Mouse (Mus musculus) midbrain, embryonic 13.5 days (tissue): ENCODE results near the gene Snx14. TPM values are rescaled to one million over a fixed set of nuclear protein-coding genes. Genes with fewer than 3 reads are reported as not detected.

Experiments used
- ATAC-seq: fragments of 200-750 bp; cut with Nextera tagmentation; 2 replicates; pipeline ENCODE4 v1.8.0; 2017; ENCODE audit warnings: mild to moderate bottlenecking, moderate TSS enrichment, moderate library complexity
- H3K27ac ChIP-seq: fragments of 300-500 bp; sonication (generic); 2 replicates; pipeline ENCODE4 v1.5.1; 2015; ENCODE audit warnings: inconsistent platforms, mild to moderate bottlenecking, moderate library complexity
- H3K27me3 ChIP-seq: fragments of 300-500 bp; sonication (generic); 2 replicates; pipeline ENCODE4 v1.6.1; 2015; ENCODE audit warnings: mild to moderate bottlenecking, inconsistent platforms
- H3K36me3 ChIP-seq: fragments of 300-500 bp; sonication (generic); 2 replicates; pipeline ENCODE4 v1.6.1; 2015; ENCODE audit warnings: mild to moderate bottlenecking, inconsistent platforms
- H3K4me1 ChIP-seq: fragments of 300-500 bp; sonication (generic); replicated peaks from 2 replicates; pipeline ENCODE4 v1.6.1; 2015; ENCODE audit warnings: inconsistent platforms
- H3K4me2 ChIP-seq: fragments of 300-500 bp; sonication (generic); replicated peaks from 2 replicates; pipeline ENCODE4 v1.6.1; 2015; ENCODE audit warnings: moderate library complexity, mild to moderate bottlenecking, inconsistent platforms
- H3K4me3 ChIP-seq: fragments of 300-500 bp; sonication (generic); replicated peaks from 2 replicates; pipeline ENCODE4 v1.5.1; 2015; ENCODE audit warnings: mild to moderate bottlenecking, inconsistent platforms
- H3K9ac ChIP-seq: fragments of 300-500 bp; sonication (generic); replicated peaks from 2 replicates; pipeline ENCODE4 v1.6.1; 2015; ENCODE audit warnings: mild to moderate bottlenecking, inconsistent platforms
- H3K9me3 ChIP-seq: fragments of 300-500 bp; sonication (generic); 2 replicates; pipeline ENCODE4 v1.6.1; 2016; ENCODE audit warnings: mild to moderate bottlenecking, inconsistent platforms
- WGBS: fragments of 180-500 bp; shearing (Covaris S2); methylation state at CpG from one replicate; pipeline ENCODE4 v1.1.7; 2015; 5-methylcytosine and 5-hydroxymethylcytosine counted together
- polyA plus RNA-seq: library from polyadenylated mRNA; unstranded; fragments of >200 nt; fragmentation: Nextera tagmentation; extraction: Ambion mirVana; gene quantifications from 2 replicates; pipeline ENCODE4 v1.2.1, GENCODE M21; 2015

Gene Snx14
- polyA plus RNA-seq, 1 experiment from 2014 or later = 26.5 TPM

DNA sequence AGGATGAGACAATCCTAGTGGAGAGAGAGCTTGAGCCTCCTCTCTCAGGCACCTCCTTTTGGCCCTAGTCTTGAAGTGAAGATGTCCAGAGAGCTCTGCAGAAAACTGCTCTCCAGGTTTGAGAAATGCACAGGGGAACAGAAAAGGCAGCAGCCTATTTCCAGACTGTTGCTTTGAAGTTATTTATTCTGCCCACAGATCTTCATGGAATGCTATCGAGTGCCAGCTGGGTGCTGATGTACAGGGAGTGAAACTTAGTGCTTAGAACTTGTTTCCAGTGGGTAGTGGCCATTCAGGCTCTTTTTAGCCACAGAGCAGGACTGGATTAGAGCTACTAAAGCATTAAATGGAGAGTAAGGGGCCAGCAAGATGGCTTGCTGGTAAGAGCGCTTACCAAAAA, 102.9 kb downstream of the Snx14 start:
- no peaks in the 10 kb centered on the region for H3K9me3 ChIP-seq
- no peak overlapping the region for H3K9ac ChIP-seq
- WGBS = 78% methylated on average over 1 of the region's 2 CpGs
- no peak overlapping the region for H3K4me3 ChIP-seq
- H3K4me2 ChIP-seq = no peak overlapping the region
- H3K27ac ChIP-seq = no peak overlapping the region
- peaks cover 5% of the 10 kb centered on the region for H3K27me3 ChIP-seq
- no peak for ATAC-seq
- peaks cover 9% of the 10 kb centered on the region for H3K4me1 ChIP-seq
- H3K36me3 ChIP-seq = no peaks in the 10 kb centered on the region

DNA sequence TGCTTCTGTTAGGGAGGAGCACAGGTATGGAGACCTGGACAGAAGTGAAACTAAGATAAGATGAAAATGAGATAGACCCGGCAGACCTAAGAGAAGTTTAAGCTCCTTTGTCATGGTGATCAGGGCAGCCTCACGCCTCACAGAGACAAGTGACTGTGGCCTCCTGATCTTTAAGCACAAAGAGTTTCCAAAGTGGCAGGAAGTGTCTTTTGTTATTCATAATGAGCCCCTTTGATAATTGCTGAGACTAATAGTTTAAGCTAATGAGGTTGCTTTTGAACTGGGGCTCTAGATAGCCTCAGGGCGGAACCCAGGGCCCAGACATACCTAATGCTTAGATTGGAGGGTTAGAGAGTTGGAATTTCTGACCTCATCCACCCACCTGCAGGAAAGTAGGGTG, 106.3 kb downstream of the Snx14 start:
- no peak overlapping the region for H3K9ac ChIP-seq
- 10% methylated on average over 3 of the region's 3 CpGs for WGBS
- no peak for ATAC-seq

DNA sequence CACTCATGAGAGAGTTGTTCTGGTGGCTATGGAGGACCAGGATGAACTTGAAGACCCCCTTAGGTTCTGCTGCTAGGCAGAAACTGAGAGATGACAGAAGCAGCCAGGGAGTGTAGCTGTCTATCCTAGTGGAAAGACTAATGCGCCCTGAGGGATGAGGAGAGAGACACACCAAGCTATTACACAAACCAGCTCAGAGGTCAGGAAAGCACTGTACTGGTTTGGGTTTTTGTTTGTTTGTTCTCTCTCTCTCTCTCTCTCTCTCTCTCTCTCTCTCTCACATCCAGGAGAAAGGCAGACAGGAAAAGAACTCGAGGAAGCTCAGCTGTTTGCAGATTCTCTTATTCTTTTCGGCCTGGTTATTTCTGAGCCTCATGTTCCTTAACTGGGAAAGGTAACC, 108.4 kb downstream of the Snx14 start:
- Histone ChIP-seq H3K4me2 (no peak overlapping the region), H3K4me1 (peaks cover 23% of the 10 kb centered on the region), H3K4me3 (no peak overlapping the region), H3K36me3 (no peaks in the 10 kb centered on the region), H3K27ac (no peak overlapping the region), H3K27me3 (peaks cover 51% of the 10 kb centered on the region), H3K9ac (no peak overlapping the region), H3K9me3 (no peaks in the 10 kb centered on the region)
- WGBS = 82% methylated on average over 3 of the region's 3 CpGs
- no peak for ATAC-seq

More for the DNA sequence above, 106.3 kb downstream of the Snx14 start:
- Histone ChIP-seq H3K27ac (no peak overlapping the region), H3K4me2 (no peak overlapping the region), H3K4me3 (no peak overlapping the region), H3K36me3 (no peaks in the 10 kb centered on the region), H3K4me1 (peaks cover 17% of the 10 kb centered on the region), H3K9me3 (no peaks in the 10 kb centered on the region), H3K27me3 (peaks cover 38% of the 10 kb centered on the region)

DNA sequence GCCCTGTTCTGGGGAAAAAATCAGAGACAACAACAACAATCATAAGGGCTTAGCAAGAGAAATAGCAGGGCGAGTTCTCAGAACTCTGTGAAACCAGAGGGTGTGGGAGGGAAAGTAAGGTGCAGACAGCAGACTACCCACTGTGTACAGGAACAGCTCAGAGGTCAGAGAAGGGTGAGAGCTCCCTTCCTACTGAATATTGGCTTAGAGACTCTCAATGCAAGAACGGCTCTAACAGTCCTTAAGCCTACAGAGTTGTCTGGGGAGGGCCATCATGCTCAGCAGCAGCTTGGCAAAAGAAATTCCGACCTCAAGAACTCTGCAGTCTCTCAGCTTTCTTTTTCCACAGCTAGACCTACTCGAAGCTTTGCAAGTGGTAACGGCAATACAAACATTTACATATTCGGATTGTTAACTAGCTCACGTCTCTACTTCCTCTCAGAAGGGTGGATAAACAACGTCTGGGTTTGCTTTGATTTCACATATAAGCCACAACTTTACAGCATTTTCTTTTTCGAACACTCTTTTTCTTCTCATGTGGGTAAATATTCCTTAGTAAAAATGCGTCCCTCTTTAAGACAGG, 109.5 kb downstream of the Snx14 start:
- H3K9me3 ChIP-seq = no peaks in the 10 kb centered on the region
- H3K27ac ChIP-seq = no peak overlapping the region
- no peak for ATAC-seq
- WGBS = 40% methylated on average over 10 of the region's 10 CpGs
- peaks cover 23% of the 10 kb centered on the region for H3K4me1 ChIP-seq
- no peak overlapping the region for H3K4me2 ChIP-seq
- no peak overlapping the region for H3K9ac ChIP-seq
- H3K36me3 ChIP-seq = no peaks in the 10 kb centered on the region
- H3K4me3 ChIP-seq = no peak overlapping the region
- H3K27me3 ChIP-seq = peaks cover 53% of the 10 kb centered on the region

DNA sequence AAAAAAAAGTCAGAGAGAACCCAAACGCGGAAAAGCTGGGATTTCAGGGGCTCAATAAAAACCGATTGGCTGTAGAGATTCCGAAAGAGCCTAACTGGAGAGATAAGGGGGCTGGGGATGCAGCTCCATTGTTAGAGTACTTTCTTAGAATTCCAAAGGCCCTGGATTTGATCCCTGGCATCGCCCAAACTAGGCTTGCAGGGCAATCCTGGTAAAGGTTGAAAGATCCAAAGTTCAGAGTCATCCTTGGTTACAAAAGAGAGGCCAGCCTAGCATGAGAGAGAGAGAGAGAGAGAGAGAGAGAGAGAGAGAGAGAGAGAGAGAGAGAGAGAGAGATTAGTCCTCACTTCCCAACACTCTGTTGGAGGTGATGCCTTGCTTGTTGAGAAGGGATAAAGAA, 110.1 kb downstream of the Snx14 start:
- H3K9ac ChIP-seq = no peak overlapping the region
- H3K4me1 ChIP-seq = peaks cover 23% of the 10 kb centered on the region
- H3K36me3 ChIP-seq = no peaks in the 10 kb centered on the region
- WGBS = 8% methylated on average over 5 of the region's 5 CpGs
- no peak overlapping the region for H3K4me3 ChIP-seq
- H3K9me3 ChIP-seq = no peaks in the 10 kb centered on the region
- H3K4me2 ChIP-seq = no peak overlapping the region
- no peak for ATAC-seq
- H3K27me3 ChIP-seq = peaks cover 53% of the 10 kb centered on the region
- no peak overlapping the region for H3K27ac ChIP-seq

DNA sequence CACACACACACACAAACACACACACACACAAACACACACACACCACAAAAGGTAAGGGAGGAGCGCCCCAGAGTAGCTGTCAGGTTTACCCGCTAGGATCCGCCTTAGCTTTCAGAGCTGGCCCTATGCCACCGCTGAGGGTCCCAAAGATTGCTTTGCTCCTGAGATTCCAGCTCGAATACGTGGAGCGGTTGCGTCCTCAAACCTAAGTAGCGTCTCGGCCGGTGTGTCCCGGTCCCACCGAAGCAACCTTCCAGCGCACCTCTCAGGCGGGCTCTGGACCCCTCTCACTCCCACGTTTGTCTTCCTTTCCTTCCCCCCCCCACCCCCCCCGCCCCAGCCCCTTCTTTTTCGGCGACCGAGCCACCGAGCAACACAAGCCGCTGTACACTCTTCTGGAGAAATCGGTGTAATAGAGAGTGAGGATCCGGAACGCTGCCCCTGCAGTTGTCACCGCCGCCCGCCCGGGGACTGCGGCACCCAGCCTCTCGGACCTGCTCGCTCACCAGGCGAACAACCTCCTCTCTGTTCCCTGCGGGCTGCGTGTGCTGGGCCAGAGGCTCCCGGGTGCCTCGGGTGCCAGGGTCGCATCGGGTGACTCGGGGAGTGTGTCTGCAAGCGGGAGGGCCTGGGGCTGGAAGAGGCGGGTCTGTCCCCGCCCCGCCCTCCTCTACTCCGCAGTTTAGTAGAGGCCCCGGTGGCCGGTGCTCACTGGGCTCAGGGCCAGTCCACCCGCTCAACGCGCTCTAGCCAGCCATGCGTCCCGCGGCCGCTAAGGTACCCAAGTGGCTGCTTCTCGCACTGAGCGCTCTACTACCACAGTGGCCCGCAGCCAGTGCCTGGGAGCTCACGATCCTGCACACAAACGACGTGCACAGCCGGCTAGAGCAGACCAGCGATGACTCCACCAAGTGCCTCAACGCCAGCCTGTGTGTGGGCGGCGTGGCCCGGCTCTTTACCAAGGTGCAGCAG, 111.5 kb downstream of the Snx14 start, which contains the start of gene Nt5e:
Nt5e (plus strand) TSS at position 268 of the 972 bp plus-strand sequence.
- Histone ChIP-seq H3K36me3 (no peaks in the 10 kb centered on the region), H3K27ac (no peak within 1 kb of the TSS), H3K4me3 (peak within 1 kb of the TSS; percentile 69), H3K4me1 (peaks cover 16% of the 10 kb centered on the region), H3K4me2 (peak within 1 kb of the TSS; percentile 99), H3K27me3 (peaks cover 53% of the 10 kb centered on the region), H3K9me3 (no peaks in the 10 kb centered on the region), H3K9ac (peak within 1 kb of the TSS; percentile 76)
- WGBS = under 1% methylated on average over 65 of the region's 66 CpGs
- ATAC-seq = peak; percentile 96

Other genes with a start within 250 kb of the Snx14 start
- 0.39 and 0.84 TPM in 2 replicates for gene Nt5e, start 111.8 kb downstream of the Snx14 start, polyA plus RNA-seq
- 0.62 and 1.5 TPM in 2 replicates for gene Gm20537, start 17.7 kb upstream of the Snx14 start, polyA plus RNA-seq
- gene Syncrip, start 43.6 kb upstream of the Snx14 start, polyA plus RNA-seq = 95.9 and 102 TPM in 2 replicates
- 18.5 and 20.4 TPM in 2 replicates for gene Zfp949, start 109.1 kb upstream of the Snx14 start, polyA plus RNA-seq
- 0.20 and 0.67 TPM in 2 replicates for gene Trim43a, start 141.9 kb upstream of the Snx14 start, polyA plus RNA-seq